Mouse (Mus musculus) spleen, adult 18-20 months (tissue): Measurements from ENCODE around the gene Sfmbt1.

Experiments
- DNase-seq, 2 experiments: peaks; one replicate each; pipeline ENCODE4 v3.0.0; 2022; ENCODE audit warnings: mixed read lengths in 2 of 2

Sfmbt1 gene

DNA sequence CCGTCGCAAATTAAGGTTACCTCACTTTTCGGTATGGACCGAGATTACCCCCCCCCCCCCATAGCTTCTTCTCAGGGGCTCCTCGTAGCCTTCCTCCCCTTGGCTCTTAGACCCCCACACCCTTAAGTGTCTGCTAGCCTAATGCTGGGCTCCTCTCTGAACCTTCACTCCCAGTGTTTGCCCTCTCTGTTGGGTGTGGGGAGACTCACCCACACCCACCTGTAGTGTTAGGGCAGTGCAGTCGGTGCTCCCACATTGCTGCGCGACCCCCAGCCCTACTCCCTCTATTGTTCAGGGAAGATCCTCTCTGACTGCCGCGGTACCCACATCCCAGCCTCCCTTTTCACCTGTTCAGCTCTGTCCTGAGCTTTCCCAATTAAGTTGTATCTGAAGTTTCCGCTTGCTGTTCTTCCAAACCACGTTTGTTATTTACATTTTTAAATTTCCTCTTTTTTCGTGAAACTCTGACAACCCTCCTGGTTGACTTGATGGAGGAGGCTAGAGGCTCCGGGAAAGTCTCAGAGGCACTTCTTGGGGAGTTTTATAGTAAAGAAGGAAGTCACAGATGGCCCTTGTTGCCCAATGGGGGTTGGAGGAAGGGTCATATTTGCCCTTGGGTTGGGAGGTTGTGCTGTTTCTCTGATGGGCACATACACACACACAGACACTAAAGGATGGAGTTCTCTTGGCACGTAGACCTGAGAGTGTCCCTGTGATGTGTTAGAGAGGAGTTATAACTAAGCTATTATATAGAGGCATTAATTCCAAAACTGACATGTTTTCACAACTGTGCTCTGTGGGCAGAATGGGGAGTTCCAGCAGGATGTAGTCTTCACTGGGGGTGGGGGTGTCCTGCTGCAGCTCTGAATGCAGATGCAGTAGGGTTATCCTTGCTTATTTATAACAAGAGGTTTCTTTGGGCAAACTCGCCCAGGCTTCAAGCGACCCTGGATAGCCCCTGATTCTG, 111.8 kb downstream of the Sfmbt1 start:
- no peak for DNase-seq

DNA sequence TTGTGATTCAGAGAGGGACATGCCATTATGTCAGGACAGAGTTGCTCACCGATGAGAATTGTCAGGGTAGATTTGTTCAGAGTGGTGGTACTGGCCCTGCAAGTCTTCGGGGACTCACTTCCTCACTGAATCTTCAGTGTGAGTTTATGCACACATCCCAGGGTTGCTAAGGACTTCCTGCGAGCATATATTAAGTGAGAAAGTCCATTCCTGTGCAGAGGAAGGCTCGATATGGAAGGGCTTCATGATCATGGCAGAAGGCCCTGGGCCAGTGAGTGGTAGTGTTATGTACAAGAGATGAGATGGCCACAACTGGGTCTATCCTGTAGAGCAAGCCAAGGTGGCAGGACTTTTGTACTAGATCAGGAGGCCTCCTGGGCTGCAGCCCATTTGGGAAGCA, 112.8 kb downstream of the Sfmbt1 start:
- no peak for DNase-seq

GRCm38 (mm10) chr14:30828077-30828476, 113.4 kb downstream of the Sfmbt1 start:
- DNase-seq = no peak

GRCm38 (mm10) chr14:30828635-30829460, 114.2 kb downstream of the Sfmbt1 start:
- DNase-seq = no peak

GRCm38 (mm10) chr14:30837416-30837996, 122.9 kb downstream of the Sfmbt1 start:
- no peak for DNase-seq

DNA sequence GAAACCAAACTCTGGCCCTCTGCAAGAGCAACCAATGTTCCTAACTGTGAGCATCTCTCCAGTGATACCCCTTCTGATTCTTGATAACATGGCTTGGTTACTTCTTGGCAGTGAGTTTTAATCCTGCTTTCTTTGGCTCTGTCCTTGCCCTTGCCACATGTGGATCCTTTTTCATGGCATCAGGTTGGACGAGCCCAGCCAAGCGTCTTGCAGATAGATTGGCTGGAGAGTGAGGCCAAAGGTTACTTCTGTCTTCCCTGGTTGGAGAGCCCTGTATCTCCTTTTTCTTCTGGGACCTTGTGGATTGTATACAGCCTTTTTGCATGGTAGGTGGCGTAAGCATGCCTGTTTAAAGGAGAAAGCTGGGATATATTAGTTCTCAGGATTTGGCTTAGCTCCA, 129.1 kb downstream of the Sfmbt1 start:
- no peak for DNase-seq

GRCm38 (mm10) chr14:30850504-30850903, 135.9 kb downstream of the Sfmbt1 start:
- no peak for DNase-seq

DNA sequence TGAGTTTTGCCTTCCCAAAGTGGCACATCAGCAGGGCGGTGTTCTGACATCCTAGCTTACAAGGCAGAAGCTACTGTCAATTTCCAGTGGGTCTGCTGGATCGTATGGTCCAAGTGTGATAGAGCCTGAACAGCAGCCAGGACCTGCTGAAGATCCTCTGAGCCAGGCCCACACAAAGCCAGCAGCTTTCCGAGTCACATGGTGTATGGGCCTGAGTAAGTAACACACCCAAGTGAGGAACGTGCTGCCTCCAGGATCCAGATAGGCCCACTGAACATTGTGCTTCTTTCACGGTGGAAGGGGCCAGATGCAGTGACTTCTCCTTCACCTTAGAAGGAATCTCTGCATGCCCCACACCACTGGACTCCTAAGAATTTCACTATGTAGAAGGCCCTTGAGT, 137.7 kb downstream of the Sfmbt1 start:
- no peak for DNase-seq

DNA sequence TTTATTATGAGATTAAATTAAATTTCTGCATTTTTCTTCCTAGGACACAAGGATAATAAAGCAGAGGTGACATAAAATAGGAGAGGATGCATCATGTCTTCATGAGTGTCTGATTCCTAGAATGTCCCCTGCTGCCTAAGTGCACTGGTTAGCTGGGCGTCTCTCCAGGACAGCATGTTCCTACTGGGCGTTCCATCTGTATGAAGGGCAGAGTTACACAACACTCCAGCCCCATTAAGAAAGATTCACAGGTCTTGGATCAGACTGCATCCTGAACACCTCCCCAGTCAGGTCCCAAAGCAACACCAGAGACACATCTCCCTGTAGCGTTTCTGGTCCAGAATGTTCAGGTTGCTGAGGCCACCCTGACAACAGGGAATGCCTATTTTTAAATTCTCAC, 140.7 kb downstream of the Sfmbt1 start:
- DNase-seq = no peak

DNA sequence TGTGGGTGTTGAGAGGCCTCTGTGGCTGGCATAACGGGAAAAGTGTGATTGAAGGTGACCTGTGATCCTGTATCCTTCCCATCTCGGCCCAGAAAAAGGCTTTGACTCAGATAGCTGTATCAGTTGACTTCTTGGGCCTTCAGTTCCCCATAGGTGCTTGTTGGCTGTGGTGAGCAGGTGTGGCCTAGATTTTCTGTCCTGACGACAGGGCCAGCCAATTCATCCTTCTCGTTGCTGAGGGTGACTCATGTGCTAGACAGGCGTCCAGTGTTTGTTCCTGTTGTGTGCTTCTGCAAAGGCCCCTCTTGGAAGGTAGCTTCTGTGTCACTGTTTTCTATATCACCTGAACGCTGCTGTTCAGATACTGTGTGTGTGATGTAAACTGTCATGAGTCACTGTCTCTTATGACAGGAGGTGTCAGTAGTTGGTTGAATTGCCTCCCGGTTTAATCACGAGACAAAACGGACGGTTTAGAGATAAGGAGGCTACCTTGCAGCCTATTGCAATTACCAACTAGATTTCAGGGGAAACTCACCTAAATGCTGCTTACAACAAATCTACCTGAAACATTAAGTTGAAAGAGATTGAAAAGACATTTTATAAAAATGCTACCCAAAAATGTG, 142.3 kb downstream of the Sfmbt1 start:
- DNase-seq = no peak

GRCm38 (mm10) chr14:30857990-30858389, 143.3 kb downstream of the Sfmbt1 start:
- peak in 1 of 2 experiments; percentile 22 for DNase-seq

- no peak for DNase-seq
Measured at GRCm38 (mm10) chr14:30861421-30862125, 146.9 kb downstream of the Sfmbt1 start.

DNA sequence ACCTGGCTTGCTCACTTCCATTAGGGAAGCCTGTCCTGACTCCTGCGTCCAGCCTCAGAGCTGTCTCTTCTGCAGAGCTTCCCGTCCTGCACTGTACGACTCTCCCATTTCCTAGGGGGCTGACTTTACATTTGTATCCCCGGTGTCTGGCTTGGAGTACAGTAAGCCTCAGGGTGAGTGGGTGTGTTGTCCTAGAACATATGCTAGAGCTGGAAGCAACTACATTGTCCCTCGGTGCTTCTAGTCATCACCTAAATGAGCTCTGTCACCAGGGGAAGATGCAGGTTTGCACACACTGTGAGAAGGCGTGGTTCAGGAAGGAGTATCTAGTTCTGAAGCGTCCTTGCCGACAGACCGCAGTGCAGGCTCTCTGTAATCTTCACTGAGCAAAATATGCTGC, 147.7 kb downstream of the Sfmbt1 start:
- no peak for DNase-seq

GRCm38 (mm10) chr14:30865311-30865710, 150.7 kb downstream of the Sfmbt1 start:
- DNase-seq = no peak

DNA sequence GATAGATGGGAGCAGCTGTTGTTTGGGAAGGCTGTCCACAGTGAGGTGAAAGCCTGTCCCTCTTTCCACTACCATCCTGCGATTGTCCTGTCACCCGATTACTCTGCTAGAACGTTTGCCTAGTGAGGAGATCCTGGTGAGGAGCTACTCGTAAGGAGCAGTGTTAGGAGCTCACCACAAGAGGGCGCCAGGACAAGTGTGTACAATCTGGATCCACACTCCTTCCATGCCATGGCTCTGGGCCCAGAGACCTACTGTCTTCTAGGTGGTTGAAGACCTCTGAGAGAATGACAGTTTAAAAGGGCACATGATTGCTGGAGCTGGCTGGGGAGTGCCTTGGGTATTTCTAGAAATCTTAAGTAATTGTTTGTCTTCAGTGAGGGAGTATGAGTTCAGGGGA, 152.4 kb downstream of the Sfmbt1 start:
- DNase-seq = peak in 1 of 2 experiments; percentile 61

GRCm38 (mm10) chr14:30868826-30869225, 154.2 kb downstream of the Sfmbt1 start:
- DNase-seq = no peak

DNA sequence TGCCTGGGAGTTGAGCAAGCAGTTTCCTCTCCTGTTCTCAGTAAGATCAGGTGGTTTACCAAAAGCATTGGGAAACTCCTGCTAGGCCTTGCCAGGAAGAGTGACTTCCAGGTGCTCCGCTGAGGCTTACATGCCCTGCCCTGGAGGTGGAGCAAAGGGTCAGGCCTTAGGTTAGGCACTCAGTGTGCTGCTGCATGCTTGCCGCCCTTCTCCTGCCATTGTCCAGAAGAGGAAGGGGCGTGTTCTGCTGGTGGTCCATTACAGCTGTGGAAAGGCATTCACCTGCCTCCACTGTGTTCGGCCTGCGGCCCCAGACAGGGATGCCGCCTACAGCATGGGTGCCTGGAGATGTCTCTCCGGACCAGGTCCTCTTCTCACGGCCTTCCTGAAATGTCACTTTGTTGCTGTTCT, 154.7 kb downstream of the Sfmbt1 start:
- DNase-seq = no peak

- no peak for DNase-seq
Measured at GRCm38 (mm10) chr14:30870206-30871147, 155.8 kb downstream of the Sfmbt1 start.
